Mouse (Mus musculus): ENCODE results near the gene Ksr1. TPM values are rescaled to one million over a fixed set of nuclear protein-coding genes. Genes with fewer than 3 reads are reported as not detected.

Ksr1 gene
- polyA plus RNA-seq, 1 experiment from 2014 or later: 3.3 TPM

DNA sequence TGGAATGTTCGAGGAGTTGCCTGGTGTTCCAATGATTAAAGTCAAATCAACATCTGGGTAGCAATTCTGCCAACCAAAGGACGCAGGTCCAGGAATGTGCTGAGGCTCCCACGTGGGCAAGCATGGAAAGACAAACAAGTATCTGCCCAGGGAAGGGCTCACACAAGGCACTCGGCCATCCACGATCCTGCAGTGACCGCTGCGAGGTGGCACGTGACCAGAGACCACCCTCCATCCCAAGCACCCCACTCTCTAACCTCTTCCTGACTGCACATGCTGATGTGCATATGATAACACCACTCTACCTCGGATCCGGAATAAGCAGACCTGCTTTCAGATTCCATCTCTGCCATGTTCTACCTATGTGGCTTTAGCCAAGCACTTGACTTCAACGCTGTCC is 38.3 kb downstream of the Ksr1 start:
- H3K4me1 ChIP-seq (ENCODE audit: control insufficient read depth, insufficient read depth, low read length): no peaks in the 10 kb centered on the region
- no peak for ATAC-seq (ENCODE audit: low FRiP score)
- H3K4me2 ChIP-seq: no peak overlapping the region
- WGBS: 89% methylated on average over 11 of the region's 11 CpGs
- no peak overlapping the region for H3K9ac ChIP-seq (ENCODE audit: low read length)
- no peaks in the 10 kb centered on the region; the same call in 1 of the 2 replicates for H3K36me3 ChIP-seq (ENCODE audit: control insufficient read depth, insufficient read depth, low read length)
- H3K27me3 ChIP-seq (ENCODE audit: control insufficient read depth, insufficient read depth, low read length): no peaks in the 10 kb centered on the region
- H3K9me3 ChIP-seq (ENCODE audit: control insufficient read depth, low read length): no peaks in the 10 kb centered on the region
- no peak overlapping the region for H3K4me3 ChIP-seq (ENCODE audit: low read depth, low read length)
- H3K27ac ChIP-seq (ENCODE audit: low read depth, low read length): no peak overlapping the region
- no peak for DNase-seq (ENCODE audit: low spot score, missing footprints)

DNA sequence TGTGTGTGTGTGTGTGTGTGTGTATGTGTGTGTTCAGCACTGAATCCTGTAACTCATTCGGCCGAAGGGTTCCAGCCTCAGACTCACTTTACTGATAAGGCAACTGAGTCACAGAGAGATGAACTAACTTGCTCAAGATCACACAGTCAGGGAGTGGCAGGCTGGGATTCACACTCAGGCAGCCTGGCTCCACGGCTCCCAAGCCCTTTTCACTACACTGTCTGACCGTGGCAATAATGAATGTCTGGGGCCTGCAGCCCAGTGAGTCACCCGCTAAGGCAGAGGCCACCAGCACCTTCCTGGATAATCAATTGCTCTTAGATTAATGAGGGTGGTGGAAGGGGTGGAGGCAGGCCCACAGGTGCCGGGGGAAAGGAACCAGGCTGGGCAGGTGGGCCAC is 41.2 kb downstream of the Ksr1 start:
- ATAC-seq (ENCODE audit: low FRiP score): no peak
- Histone ChIP-seq H3K4me1 (ENCODE audit: control insufficient read depth, insufficient read depth, low read length) (no peaks in the 10 kb centered on the region), H3K9me3 (ENCODE audit: control insufficient read depth, low read length) (no peaks in the 10 kb centered on the region), H3K4me3 (ENCODE audit: low read depth, low read length) (no peak overlapping the region), H3K9ac (ENCODE audit: low read length) (no peak overlapping the region), H3K27ac (ENCODE audit: low read depth, low read length) (no peak overlapping the region), H3K4me2 (no peak overlapping the region), H3K27me3 (ENCODE audit: control insufficient read depth, insufficient read depth, low read length) (no peaks in the 10 kb centered on the region), H3K36me3 (ENCODE audit: control insufficient read depth, insufficient read depth, low read length) (no peaks in the 10 kb centered on the region; the same call in 1 of the 2 replicates)
- DNase-seq (ENCODE audit: low spot score, missing footprints): no peak
- WGBS: 89% methylated on average over 6 of the region's 6 CpGs

DNA sequence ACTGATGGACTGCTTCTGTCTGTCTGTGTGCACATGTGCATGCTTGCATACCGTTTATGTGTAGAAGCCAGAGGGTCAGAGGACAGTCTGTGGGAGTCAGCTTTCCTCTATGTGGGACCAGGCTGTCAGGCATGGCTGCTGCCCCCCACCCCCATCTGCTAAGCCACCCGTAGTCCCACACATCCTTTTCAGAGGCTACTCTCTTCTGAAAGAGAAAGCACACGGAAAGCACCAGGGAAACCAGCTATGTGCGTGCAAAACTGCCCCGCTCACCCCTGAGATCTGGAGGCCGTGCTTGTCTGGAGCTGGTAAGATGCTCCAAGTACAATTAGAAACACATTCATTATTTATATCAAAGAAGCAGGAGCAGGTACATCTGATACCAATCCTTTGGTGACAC is 41.7 kb downstream of the Ksr1 start:
- DNase-seq (ENCODE audit: low spot score, missing footprints): no peak
- WGBS: 86% methylated on average over 6 of the region's 6 CpGs
- Histone ChIP-seq H3K4me1 (ENCODE audit: control insufficient read depth, insufficient read depth, low read length) (no peaks in the 10 kb centered on the region), H3K4me2 (no peak overlapping the region), H3K27ac (ENCODE audit: low read depth, low read length) (no peak overlapping the region), H3K36me3 (ENCODE audit: control insufficient read depth, insufficient read depth, low read length) (no peaks in the 10 kb centered on the region; the same call in 1 of the 2 replicates), H3K9me3 (ENCODE audit: control insufficient read depth, low read length) (no peaks in the 10 kb centered on the region), H3K9ac (ENCODE audit: low read length) (no peak overlapping the region), H3K27me3 (ENCODE audit: control insufficient read depth, insufficient read depth, low read length) (no peaks in the 10 kb centered on the region), H3K4me3 (ENCODE audit: low read depth, low read length) (no peak overlapping the region)
- no peak for ATAC-seq (ENCODE audit: low FRiP score)

DNA sequence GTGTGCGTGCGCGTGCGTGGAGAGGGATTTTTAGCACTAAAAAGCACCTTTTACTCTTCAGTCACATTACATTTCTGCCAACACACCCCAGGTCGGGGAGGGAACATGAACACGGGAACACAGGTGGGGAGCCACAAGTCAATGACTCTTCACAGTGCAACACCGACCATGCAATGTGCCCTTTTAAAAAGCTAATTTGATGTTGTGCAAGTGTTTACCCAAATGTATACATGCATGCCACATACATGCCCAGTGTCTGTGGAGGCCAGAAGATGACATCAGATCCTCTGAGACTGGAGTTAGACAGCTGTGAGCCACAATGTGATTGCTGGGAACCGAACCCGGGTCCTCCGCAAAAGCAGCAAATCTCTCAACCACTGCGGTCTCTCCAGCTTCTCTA is 42.1 kb downstream of the Ksr1 start:
- no peak overlapping the region for H3K9ac ChIP-seq (ENCODE audit: low read length)
- H3K27me3 ChIP-seq (ENCODE audit: control insufficient read depth, insufficient read depth, low read length): no peaks in the 10 kb centered on the region
- WGBS: 92% methylated on average over 11 of the region's 11 CpGs
- DNase-seq (ENCODE audit: low spot score, missing footprints) (no peak), ATAC-seq (ENCODE audit: low FRiP score) (no peak)
- peaks cover 3% of the 10 kb centered on the region for H3K4me1 ChIP-seq (ENCODE audit: control insufficient read depth, insufficient read depth, low read length)
- H3K27ac ChIP-seq (ENCODE audit: low read depth, low read length): no peak overlapping the region
- no peaks in the 10 kb centered on the region; the same call in 1 of the 2 replicates for H3K36me3 ChIP-seq (ENCODE audit: control insufficient read depth, insufficient read depth, low read length)
- H3K9me3 ChIP-seq (ENCODE audit: control insufficient read depth, low read length): no peaks in the 10 kb centered on the region
- H3K4me2 ChIP-seq: no peak overlapping the region
- H3K4me3 ChIP-seq (ENCODE audit: low read depth, low read length): no peak overlapping the region

DNA sequence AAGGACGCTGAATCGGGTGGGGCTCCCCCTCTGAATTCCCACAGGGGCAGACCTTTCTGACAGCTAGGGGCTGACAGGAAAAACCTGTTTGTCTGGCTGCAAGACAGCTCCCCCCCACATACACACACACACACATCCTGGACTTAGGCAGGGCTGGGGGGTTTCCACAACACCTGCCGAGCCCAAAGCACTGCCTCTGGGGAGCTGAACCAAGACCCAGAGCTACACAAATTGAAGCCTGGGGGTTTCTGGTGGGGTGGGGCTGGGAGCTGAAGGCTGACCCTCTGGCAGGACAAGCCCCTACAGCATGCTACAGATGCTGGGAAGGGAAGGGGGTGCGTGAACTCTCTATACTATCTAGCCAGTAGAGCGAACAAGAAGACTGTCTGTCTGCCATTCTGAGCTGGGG is 42.7 kb downstream of the Ksr1 start:
- Histone ChIP-seq H3K36me3 (ENCODE audit: control insufficient read depth, insufficient read depth, low read length) (no peaks in the 10 kb centered on the region; the same call in 1 of the 2 replicates), H3K4me1 (ENCODE audit: control insufficient read depth, insufficient read depth, low read length) (peaks cover 4% of the 10 kb centered on the region), H3K9ac (ENCODE audit: low read length) (no peak overlapping the region), H3K9me3 (ENCODE audit: control insufficient read depth, low read length) (no peaks in the 10 kb centered on the region), H3K27ac (ENCODE audit: low read depth, low read length) (no peak overlapping the region), H3K27me3 (ENCODE audit: control insufficient read depth, insufficient read depth, low read length) (no peaks in the 10 kb centered on the region), H3K4me3 (ENCODE audit: low read depth, low read length) (no peak overlapping the region), H3K4me2 (no peak overlapping the region)
- ATAC-seq (ENCODE audit: low FRiP score): no peak
- no peak for DNase-seq (ENCODE audit: low spot score, missing footprints)
- WGBS: 75% methylated on average over 5 of the region's 5 CpGs

DNA sequence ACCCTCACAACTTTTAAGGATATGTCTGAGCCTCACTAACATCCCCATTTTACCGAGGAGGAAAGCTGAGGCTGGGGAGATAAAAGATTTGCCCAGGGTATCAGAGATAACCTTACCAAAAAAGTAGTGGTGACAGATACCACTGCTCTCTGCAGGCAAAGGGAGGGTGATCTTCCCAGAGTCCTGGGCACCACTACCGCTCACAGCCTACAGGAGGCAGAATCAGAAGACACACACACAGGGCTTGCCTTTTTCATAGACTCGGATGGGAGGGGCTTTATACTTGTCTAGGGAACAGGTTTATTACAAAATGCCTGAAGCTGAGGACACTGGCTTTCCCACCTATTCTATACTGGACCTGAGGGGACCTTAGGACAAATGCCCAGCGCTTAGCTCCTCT is 43.9 kb downstream of the Ksr1 start:
- H3K36me3 ChIP-seq (ENCODE audit: control insufficient read depth, insufficient read depth, low read length): no peaks in the 10 kb centered on the region; the same call in 1 of the 2 replicates
- H3K4me1 ChIP-seq (ENCODE audit: control insufficient read depth, insufficient read depth, low read length): peaks cover 4% of the 10 kb centered on the region
- H3K27ac ChIP-seq (ENCODE audit: low read depth, low read length): no peak overlapping the region
- no peak overlapping the region for H3K9ac ChIP-seq (ENCODE audit: low read length)
- no peak for ATAC-seq (ENCODE audit: low FRiP score)
- no peak overlapping the region for H3K4me2 ChIP-seq
- no peaks in the 10 kb centered on the region for H3K27me3 ChIP-seq (ENCODE audit: control insufficient read depth, insufficient read depth, low read length)
- DNase-seq (ENCODE audit: low spot score, missing footprints): no peak
- no peaks in the 10 kb centered on the region for H3K9me3 ChIP-seq (ENCODE audit: control insufficient read depth, low read length)
- H3K4me3 ChIP-seq (ENCODE audit: low read depth, low read length): no peak overlapping the region
- WGBS: 83% methylated on average over 4 of the region's 4 CpGs

DNA sequence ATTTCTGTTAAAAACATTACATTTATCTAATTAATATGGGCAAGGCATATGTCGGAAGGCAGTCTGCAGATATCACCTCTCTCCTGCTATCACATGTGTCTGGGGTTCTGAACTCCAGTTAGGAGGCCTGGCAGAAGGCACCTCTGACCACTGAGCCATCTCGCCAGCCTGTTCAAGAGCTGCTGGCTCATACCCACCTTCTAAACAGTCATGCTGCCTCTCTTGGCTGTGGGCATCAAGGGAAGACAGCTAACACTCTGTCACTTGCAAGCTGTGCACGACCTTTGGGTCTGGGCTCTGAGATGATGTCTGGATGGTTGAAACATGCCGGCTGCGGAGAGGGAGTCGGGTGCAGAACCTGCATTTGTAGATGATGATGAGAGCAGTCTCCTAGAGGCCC is 44.6 kb downstream of the Ksr1 start:
- ATAC-seq (ENCODE audit: low FRiP score) (no peak), DNase-seq (ENCODE audit: low spot score, missing footprints) (no peak)
- Histone ChIP-seq H3K9ac (ENCODE audit: low read length) (no peak overlapping the region), H3K27ac (ENCODE audit: low read depth, low read length) (no peak overlapping the region), H3K36me3 (ENCODE audit: control insufficient read depth, insufficient read depth, low read length) (no peaks in the 10 kb centered on the region; the same call in 1 of the 2 replicates), H3K4me2 (no peak overlapping the region), H3K4me1 (ENCODE audit: control insufficient read depth, insufficient read depth, low read length) (peaks cover 4% of the 10 kb centered on the region), H3K4me3 (ENCODE audit: low read depth, low read length) (no peak overlapping the region), H3K27me3 (ENCODE audit: control insufficient read depth, insufficient read depth, low read length) (no peaks in the 10 kb centered on the region), H3K9me3 (ENCODE audit: control insufficient read depth, low read length) (no peaks in the 10 kb centered on the region)
- WGBS: 92% methylated on average over 6 of the region's 6 CpGs

DNA sequence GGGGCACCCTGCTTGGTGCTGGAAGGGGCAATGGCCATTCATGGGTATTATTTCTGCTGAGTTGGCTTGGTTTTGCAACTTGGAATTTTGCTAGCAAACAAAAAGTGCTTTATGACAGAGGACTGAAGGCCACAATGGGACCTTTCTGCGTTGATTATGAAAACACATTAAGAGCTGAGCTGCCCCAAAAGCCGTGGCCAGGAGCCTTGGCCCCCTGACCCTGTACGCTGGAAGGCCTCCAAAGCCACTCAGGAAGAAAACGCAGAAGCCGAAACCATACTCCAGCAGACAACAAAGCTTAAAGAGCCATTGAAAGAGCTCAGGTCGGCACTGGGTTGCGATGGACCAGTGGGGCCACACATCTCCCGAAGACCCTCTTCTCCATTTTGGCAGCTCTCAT is 47.2 kb downstream of the Ksr1 start:
- Histone ChIP-seq H3K27me3 (ENCODE audit: control insufficient read depth, insufficient read depth, low read length) (no peaks in the 10 kb centered on the region), H3K4me1 (ENCODE audit: control insufficient read depth, insufficient read depth, low read length) (peaks cover 18% of the 10 kb centered on the region), H3K4me2 (no peak overlapping the region), H3K9ac (ENCODE audit: low read length) (no peak overlapping the region), H3K36me3 (ENCODE audit: control insufficient read depth, insufficient read depth, low read length) (no peaks in the 10 kb centered on the region), H3K9me3 (ENCODE audit: control insufficient read depth, low read length) (no peaks in the 10 kb centered on the region), H3K4me3 (ENCODE audit: low read depth, low read length) (no peak overlapping the region), H3K27ac (ENCODE audit: low read depth, low read length) (no peak overlapping the region)
- ATAC-seq (ENCODE audit: low FRiP score) (no peak), DNase-seq (ENCODE audit: low spot score, missing footprints) (no peak)
- 63% methylated on average over 8 of the region's 8 CpGs for WGBS

DNA sequence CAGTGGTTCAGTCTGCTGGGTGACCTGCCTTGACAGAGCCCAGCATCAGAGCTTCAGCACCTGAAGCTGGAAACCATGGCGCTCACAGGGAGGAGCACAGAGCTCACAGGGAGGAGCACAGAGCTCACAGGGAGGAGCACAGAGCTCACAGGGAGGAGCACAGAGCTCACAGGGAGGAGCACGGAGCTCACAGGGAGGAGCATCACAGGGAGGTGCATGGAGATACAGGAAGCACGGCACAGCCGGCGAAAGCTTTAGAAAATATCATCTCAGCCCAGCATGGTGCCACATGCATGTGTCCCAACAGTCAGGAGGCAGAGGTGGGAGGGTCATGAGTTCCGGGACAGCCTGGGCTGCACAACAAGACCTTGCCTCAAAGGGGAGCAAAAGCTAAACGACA is 48.5 kb downstream of the Ksr1 start:
- Histone ChIP-seq H3K27me3 (ENCODE audit: control insufficient read depth, insufficient read depth, low read length) (no peaks in the 10 kb centered on the region), H3K9ac (ENCODE audit: low read length) (no peak overlapping the region), H3K4me2 (no peak overlapping the region), H3K36me3 (ENCODE audit: control insufficient read depth, insufficient read depth, low read length) (no peaks in the 10 kb centered on the region), H3K4me3 (ENCODE audit: low read depth, low read length) (no peak overlapping the region), H3K27ac (ENCODE audit: low read depth, low read length) (no peak overlapping the region), H3K4me1 (ENCODE audit: control insufficient read depth, insufficient read depth, low read length) (peaks cover 18% of the 10 kb centered on the region), H3K9me3 (ENCODE audit: control insufficient read depth, low read length) (no peaks in the 10 kb centered on the region)
- no peak for ATAC-seq (ENCODE audit: low FRiP score)
- 88% methylated on average over 7 of the region's 7 CpGs for WGBS
- no peak for DNase-seq (ENCODE audit: low spot score, missing footprints)

DNA sequence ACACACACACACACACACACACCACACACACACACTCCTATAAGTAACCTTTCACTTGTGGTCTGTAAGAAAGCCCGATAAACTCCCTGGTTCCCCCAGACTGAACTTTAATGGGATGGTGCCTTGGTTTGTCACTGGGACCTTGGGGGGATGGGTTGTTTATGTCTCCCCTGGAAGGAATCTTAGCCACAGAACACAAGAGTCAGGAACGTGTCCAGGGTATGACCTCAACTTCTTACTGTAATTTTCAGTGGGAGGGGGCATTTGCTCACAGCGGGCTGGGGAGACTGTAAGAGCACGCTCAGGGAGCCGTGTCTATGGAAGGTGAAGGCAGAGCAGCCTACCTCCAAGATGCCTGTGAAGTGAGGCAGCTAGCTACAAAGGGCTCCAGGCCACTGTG is 49.5 kb downstream of the Ksr1 start:
- Histone ChIP-seq H3K4me1 (ENCODE audit: control insufficient read depth, insufficient read depth, low read length) (peaks cover 18% of the 10 kb centered on the region), H3K36me3 (ENCODE audit: control insufficient read depth, insufficient read depth, low read length) (no peaks in the 10 kb centered on the region), H3K4me2 (no peak overlapping the region), H3K27ac (ENCODE audit: low read depth, low read length) (no peak overlapping the region), H3K9me3 (ENCODE audit: control insufficient read depth, low read length) (no peaks in the 10 kb centered on the region), H3K4me3 (ENCODE audit: low read depth, low read length) (no peak overlapping the region), H3K27me3 (ENCODE audit: control insufficient read depth, insufficient read depth, low read length) (no peaks in the 10 kb centered on the region), H3K9ac (ENCODE audit: low read length) (no peak overlapping the region)
- 84% methylated on average over 5 of the region's 5 CpGs for WGBS
- DNase-seq (ENCODE audit: low spot score, missing footprints) (no peak), ATAC-seq (ENCODE audit: low FRiP score) (no peak)
